Mouse (Mus musculus) C2C12 (cell line): ENCODE measurements around the gene Sympk. TPM values are rescaled to one million over a fixed set of nuclear protein-coding genes. Genes with fewer than 3 reads are reported as not detected.
A peak's percentile ranks its signal among the peaks of the same experiment; 100 is the strongest.

ENCODE experiments used
- H3K27me3 ChIP-seq: one replicate; pipeline ENCODE4 v1.6.1; 2011; ENCODE audit not compliant: control insufficient read depth, insufficient read depth, insufficient read length
- H3K36me3 ChIP-seq: one replicate; pipeline ENCODE4 v1.6.1; 2011; ENCODE audit not compliant: control insufficient read depth, insufficient read depth
- H3K4me3 ChIP-seq: one replicate; pipeline ENCODE4 v1.5.1; 2011; ENCODE audit warnings: mild to moderate bottlenecking, control low read depth; ENCODE audit not compliant: poor library complexity, insufficient read depth, severe bottlenecking
- H3K79me2 ChIP-seq: one replicate; pipeline ENCODE4 v1.6.1; 2011; ENCODE audit not compliant: control insufficient read depth, insufficient read depth
- H3K79me3 ChIP-seq: one replicate; pipeline ENCODE4 v1.6.1; 2011; ENCODE audit warnings: low read depth, control low read depth
- H3ac ChIP-seq: one replicate; pipeline ENCODE3; 2011; ENCODE audit warnings: low read depth; ENCODE audit not compliant: control insufficient read depth, insufficient read length
- CEBPB ChIP-seq: IDR thresholded peaks from one replicate; pipeline ENCODE4 v1.6.1; 2011; ENCODE audit warnings: low read depth, mild to moderate bottlenecking, control low read depth, moderate library complexity
- CTCF ChIP-seq: IDR thresholded peaks from one replicate; pipeline ENCODE4 v1.5.1; 2011; ENCODE audit not compliant: control insufficient read depth, insufficient read depth, insufficient read length
- FOSL1 ChIP-seq: IDR thresholded peaks from one replicate; pipeline ENCODE4 v1.8.0; 2011; ENCODE audit warnings: mild to moderate bottlenecking, low read length; ENCODE audit not compliant: poor library complexity, insufficient read depth, severe bottlenecking
- MAX ChIP-seq: IDR thresholded peaks from one replicate; pipeline ENCODE4 v1.6.1; 2011; ENCODE audit warnings: mild to moderate bottlenecking, control low read depth
- MYOD1 ChIP-seq: IDR thresholded peaks from one replicate; pipeline ENCODE4 v1.6.1; 2011; ENCODE audit warnings: low read depth; ENCODE audit not compliant: control insufficient read depth, insufficient read length
- MYOG ChIP-seq: IDR thresholded peaks from one replicate; pipeline ENCODE4 v1.6.1; 2011; ENCODE audit not compliant: control insufficient read depth, insufficient read length; ENCODE audit errors: extremely low read depth
- USF1 ChIP-seq: IDR thresholded peaks from one replicate; pipeline ENCODE4 v1.6.1; 2011; ENCODE audit warnings: low read depth, mild to moderate bottlenecking, control low read depth, moderate library complexity
- polyA plus RNA-seq: library from polyadenylated mRNA; unstranded; fragments of >200 nt; fragmentation: generic; extraction: Trizol; gene quantifications from one replicate; pipeline ENCODE4 v1.2.1, GENCODE M21; 2012; ENCODE audit warnings: missing spikeins

Sympk gene
- polyA plus RNA-seq, 1 experiment, result 84.8 TPM

GRCm38 (mm10) chr7:19051161-19051560 is 27.0 kb downstream of the Sympk start:
- H3K27me3 ChIP-seq, result no peaks in the 10 kb centered on the region
- no peaks in the 10 kb centered on the region for H3K79me3 ChIP-seq
- TF ChIP-seq CTCF (no peak), CEBPB (no peak), MYOG (no peak), FOSL1 (no peak), USF1 (no peak), MAX (no peak), MYOD1 (no peak)
- H3ac ChIP-seq, result no peak overlapping the region
- no peak overlapping the region for H3K4me3 ChIP-seq
- H3K79me2 ChIP-seq, result no peaks in the 10 kb centered on the region
- peaks cover 22% of the 10 kb centered on the region for H3K36me3 ChIP-seq

GRCm38 (mm10) chr7:19052345-19053135 is 28.4 kb downstream of the Sympk start:
- no peak for TF ChIP-seq MYOG
- no peak for TF ChIP-seq CEBPB
- TF ChIP-seq MYOD1, result no peak
- TF ChIP-seq MAX, result no peak
- TF ChIP-seq USF1, result no peak
- no peak for TF ChIP-seq CTCF
- TF ChIP-seq FOSL1, result no peak

GRCm38 (mm10) chr7:19053136-19053532 is 29.0 kb downstream of the Sympk start:
- Histone ChIP-seq H3K36me3 (peaks cover 14% of the 10 kb centered on the region), H3ac (no peak overlapping the region)
- TF ChIP-seq FOSL1 (no peak), CEBPB (no peak), CTCF (no peak), MYOG (no peak), MYOD1 (no peak), MAX (no peak)

More at GRCm38 (mm10) chr7:19052345-19053135, 28.4 kb downstream of the Sympk start:
- Histone ChIP-seq H3K4me3 (no peak overlapping the region), H3K36me3 (peaks cover 14% of the 10 kb centered on the region), H3K27me3 (no peaks in the 10 kb centered on the region), H3ac (no peak overlapping the region), H3K79me2 (no peaks in the 10 kb centered on the region), H3K79me3 (no peaks in the 10 kb centered on the region)

GRCm38 (mm10) chr7:19054047-19054776 is 30.0 kb downstream of the Sympk start, which contains the start of gene Rsph6a:
Gene Rsph6a (plus strand): TSS chr7:19054690.
- Histone ChIP-seq H3K79me3 (no peaks in the 10 kb centered on the region), H3K27me3 (no peaks in the 10 kb centered on the region), H3K36me3 (peaks cover 12% of the 10 kb centered on the region), H3K79me2 (no peaks in the 10 kb centered on the region), H3K4me3 (no peak within 1 kb of the TSS), H3ac (no peak within 1 kb of the TSS)
- TF ChIP-seq CTCF (peak; percentile 17), FOSL1 (no peak), CEBPB (no peak)

More at GRCm38 (mm10) chr7:19053136-19053532, 29.0 kb downstream of the Sympk start:
- H3K79me3 ChIP-seq, result no peaks in the 10 kb centered on the region
- H3K27me3 ChIP-seq, result no peaks in the 10 kb centered on the region
- H3K4me3 ChIP-seq, result no peak overlapping the region
- H3K79me2 ChIP-seq, result no peaks in the 10 kb centered on the region

- Histone ChIP-seq H3K4me3 (no peak overlapping the region), H3ac (no peak overlapping the region), H3K27me3 (no peaks in the 10 kb centered on the region), H3K79me2 (no peaks in the 10 kb centered on the region), H3K79me3 (no peaks in the 10 kb centered on the region), H3K36me3 (peaks cover 11% of the 10 kb centered on the region)
- no peak for TF ChIP-seq CEBPB
- no peak for TF ChIP-seq MAX
- no peak for TF ChIP-seq CTCF
- no peak for TF ChIP-seq MYOG
Observed at GRCm38 (mm10) chr7:19054777-19055076, 30.6 kb downstream of the Sympk start.

- Histone ChIP-seq H3ac (no peak overlapping the region), H3K27me3 (no peaks in the 10 kb centered on the region)
- TF ChIP-seq USF1 (no peak), MAX (no peak), MYOD1 (no peak)
Observed at GRCm38 (mm10) chr7:19055108-19055507, 30.9 kb downstream of the Sympk start.

More at GRCm38 (mm10) chr7:19055108-19055507, 30.9 kb downstream of the Sympk start:
- no peaks in the 10 kb centered on the region for H3K79me3 ChIP-seq
- H3K36me3 ChIP-seq, result peaks cover 7% of the 10 kb centered on the region
- H3K79me2 ChIP-seq, result no peaks in the 10 kb centered on the region
- H3K4me3 ChIP-seq, result no peak overlapping the region
